Mouse (Mus musculus) spleen, adult 2 months (tissue): Measurements from ENCODE around the gene Brca1.

Source experiments
- CTCF ChIP-seq: fragments of 200-500 bp; IDR thresholded peaks from 2 replicates; pipeline ENCODE4 v1.5.1; 2011; ENCODE audit warnings: mild to moderate bottlenecking, inconsistent platforms; ENCODE audit not compliant: insufficient read depth, insufficient read length, insufficient replicate concordance; ENCODE audit errors: extremely low read depth
- POLR2A ChIP-seq: fragments of 200-500 bp; IDR thresholded peaks from 2 replicates; pipeline ENCODE4 v1.6.1; 2011; ENCODE audit warnings: low read depth, low read length, inconsistent platforms

- TF ChIP-seq CTCF (no peak), POLR2A (no peak)
Observed at GRCm38 (mm10) chr11:101583205-101583604, 31.4 kb upstream of the Brca1 start.
